Mouse (Mus musculus) thymus, postnatal 14 days (tissue): ENCODE measurements at regions not wholly inside any gene's neighbourhood (a gene's known extent, or its start where the extent isn't known, plus 50 kb on each side); places are given as distances from the start of the nearest gene placed in this dataset.
"Not testable (repeated sequence)": the region's sequence is repeated elsewhere in the genome, so short reads cannot be mapped to it uniquely, and the experiment has no call there.

ENCODE experiments used
- DNase-seq: peaks from one replicate; pipeline ENCODE4 v3.0.0; 2021

- DNase-seq = no peak
Observed at GRCm38 (mm10) chr6:140816359-140816758, 87.3 kb downstream of the Gm11077 start.

- DNase-seq = peak; percentile 7
Observed at GRCm38 (mm10) chr6:140816831-140817230, 87.7 kb downstream of the Gm11077 start.

GRCm38 (mm10) chr6:140819451-140819878 is 90.4 kb downstream of the Gm11077 start:
- DNase-seq = peak; percentile 14

GRCm38 (mm10) chr6:140826522-140826921 is 97.4 kb downstream of the Gm11077 start:
- no peak for DNase-seq

- no peak for DNase-seq
Observed at GRCm38 (mm10) chr6:140827651-140828050, 98.6 kb downstream of the Gm11077 start.

- DNase-seq = no peak
Observed at GRCm38 (mm10) chr6:140843292-140843991, 114.4 kb downstream of the Gm11077 start.

- no peak for DNase-seq
Observed at GRCm38 (mm10) chr6:140847165-140847564, 118.1 kb downstream of the Gm11077 start.

GRCm38 (mm10) chr6:140852420-140852819 is 123.3 kb downstream of the Gm11077 start:
- no peak for DNase-seq

GRCm38 (mm10) chr6:140853508-140853907 is 124.4 kb downstream of the Gm11077 start:
- peak; percentile 57 for DNase-seq

GRCm38 (mm10) chr6:140854691-140855090 is 125.6 kb downstream of the Gm11077 start:
- DNase-seq = no peak

- DNase-seq = no peak
Observed at GRCm38 (mm10) chr6:140856468-140857117, 127.5 kb downstream of the Gm11077 start.

- no peak for DNase-seq
Observed at GRCm38 (mm10) chr6:140857118-140857746, 128.1 kb downstream of the Gm11077 start.

GRCm38 (mm10) chr6:140869523-140869922 is 140.4 kb downstream of the Gm11077 start:
- not testable (repeated sequence) for DNase-seq

GRCm38 (mm10) chr6:140874831-140875230 is 145.7 kb downstream of the Gm11077 start:
- DNase-seq = no peak

GRCm38 (mm10) chr6:140883651-140884050 is 154.6 kb downstream of the Gm11077 start:
- no peak for DNase-seq

- no peak for DNase-seq
Observed at GRCm38 (mm10) chr6:140888610-140889009, 159.5 kb downstream of the Gm11077 start.

GRCm38 (mm10) chr6:140890060-140890459 is 161.0 kb downstream of the Gm11077 start:
- DNase-seq = no peak

GRCm38 (mm10) chr6:140890591-140890990 is 161.5 kb downstream of the Gm11077 start:
- DNase-seq = no peak

- no peak for DNase-seq
Observed at GRCm38 (mm10) chr6:140894467-140894866, 165.4 kb downstream of the Gm11077 start.

GRCm38 (mm10) chr6:140895441-140895840 is 166.4 kb downstream of the Gm11077 start:
- no peak for DNase-seq

GRCm38 (mm10) chr6:140897111-140897510 is 168.0 kb downstream of the Gm11077 start:
- no peak for DNase-seq

- peak; percentile 5 for DNase-seq
Observed at GRCm38 (mm10) chr6:140924319-140924981, 195.4 kb downstream of the Gm11077 start.

GRCm38 (mm10) chr6:140927616-140928015 is 198.5 kb downstream of the Gm11077 start:
- no peak for DNase-seq
